Mouse (Mus musculus) embryonic facial prominence, embryonic 14.5 days (tissue): ENCODE results near the gene Gm20388. TPM values are rescaled to one million over a fixed set of nuclear protein-coding genes. Genes with fewer than 3 reads are reported as not detected.
A peak's percentile ranks its signal among the peaks of the same experiment; 100 is the strongest.

Source experiments
- ATAC-seq: fragments of 200-750 bp; cut with Nextera tagmentation; 2 replicates; pipeline ENCODE4 v1.8.0; 2017; ENCODE audit warnings: low read depth, moderate number of reproducible peaks, moderate TSS enrichment
- DNase-seq: peaks from one replicate; pipeline ENCODE4 v3.0.0-alpha.2; 2015; ENCODE audit warnings: low spot score
- H3K27ac ChIP-seq: fragments of 300-500 bp; sonication (generic); replicated peaks from 2 replicates; pipeline ENCODE4 v1.5.1; 2014; ENCODE audit warnings: low read depth, mild to moderate bottlenecking, low read length, moderate library complexity
- H3K27me3 ChIP-seq: fragments of 300-500 bp; sonication (generic); replicated peaks from 2 replicates; pipeline ENCODE4 v1.6.1; 2014; ENCODE audit warnings: low read length; ENCODE audit not compliant: control insufficient read depth, insufficient read depth
- H3K36me3 ChIP-seq: fragments of 300-500 bp; sonication (generic); 2 replicates; pipeline ENCODE4 v1.6.1; 2014; ENCODE audit warnings: low read length, mixed read lengths; ENCODE audit not compliant: control insufficient read depth, insufficient read depth
- H3K4me1 ChIP-seq: fragments of 300-500 bp; sonication (generic); 2 replicates; pipeline ENCODE4 v1.6.1; 2014; ENCODE audit warnings: antibody characterized with exemption, low read length; ENCODE audit not compliant: control insufficient read depth, insufficient read depth
- H3K4me2 ChIP-seq: fragments of 300-500 bp; sonication (generic); 2 replicates; pipeline ENCODE4 v1.6.1; 2014; ENCODE audit warnings: low read depth, mild to moderate bottlenecking, low read length, moderate library complexity, mixed read lengths
- H3K4me3 ChIP-seq: fragments of 300-500 bp; sonication (generic); 2 replicates; pipeline ENCODE4 v1.5.1; 2014; ENCODE audit warnings: low read depth, mild to moderate bottlenecking, low read length
- H3K9ac ChIP-seq: fragments of 300-500 bp; sonication (generic); 2 replicates; pipeline ENCODE4 v1.6.1; 2014; ENCODE audit warnings: low read depth, mild to moderate bottlenecking, low read length, moderate library complexity, mixed read lengths
- H3K9me3 ChIP-seq: fragments of 300-500 bp; sonication (generic); 2 replicates; pipeline ENCODE4 v1.6.1; 2016; ENCODE audit warnings: low read length; ENCODE audit not compliant: control insufficient read depth
- WGBS: fragments of 180-500 bp; shearing (Covaris S2); extraction: QIAGEN DNeasy Blood & Tissue Kit; methylation state at CpG from one replicate; pipeline ENCODE4 v1.1.7; 2014; 5-methylcytosine and 5-hydroxymethylcytosine counted together
- polyA plus RNA-seq: library from polyadenylated mRNA; unstranded; fragments of >200 nt; fragmentation: Nextera tagmentation; extraction: Ambion mirVana; gene quantifications from 2 replicates; pipeline ENCODE4 v1.2.1, GENCODE M21; 2014

Gene Gm20388
- polyA plus RNA-seq, 1 experiment from 2014 or later: not detected

- no peak overlapping the region for H3K4me3 ChIP-seq
- no peak overlapping the region for H3K9ac ChIP-seq
- H3K27ac ChIP-seq: no peak overlapping the region
- H3K27me3 ChIP-seq: no peaks in the 10 kb centered on the region
- ATAC-seq (no peak), DNase-seq (no peak)
- no peaks in the 10 kb centered on the region; the same call in 1 of the 2 replicates for H3K9me3 ChIP-seq
- no peak overlapping the region for H3K4me2 ChIP-seq
- no peaks in the 10 kb centered on the region for H3K36me3 ChIP-seq
- WGBS: 100% methylated on average over 2 of the region's 2 CpGs
- peaks cover 15% of the 10 kb centered on the region for H3K4me1 ChIP-seq
Measured at GRCm38 (mm10) chr8:121419551-121419950, 1508.9 kb downstream of the Gm20388 start.

GRCm38 (mm10) chr8:121421009-121421408 is 1510.4 kb downstream of the Gm20388 start:
- ATAC-seq (peak; percentile 89), DNase-seq (peak; percentile 78)
- Histone ChIP-seq H3K27ac (peak overlapping the region; percentile 54), H3K9ac (no peak overlapping the region), H3K4me1 (peaks cover 15% of the 10 kb centered on the region), H3K27me3 (no peaks in the 10 kb centered on the region), H3K4me2 (no peak overlapping the region), H3K36me3 (no peaks in the 10 kb centered on the region), H3K4me3 (no peak overlapping the region), H3K9me3 (no peaks in the 10 kb centered on the region; the same call in 1 of the 2 replicates)
- WGBS: 44% methylated on average over 5 of the region's 5 CpGs

GRCm38 (mm10) chr8:121424080-121424479 is 1513.4 kb downstream of the Gm20388 start:
- H3K4me3 ChIP-seq: no peak overlapping the region
- no peaks in the 10 kb centered on the region for H3K36me3 ChIP-seq
- H3K9me3 ChIP-seq: no peaks in the 10 kb centered on the region; the same call in 1 of the 2 replicates
- H3K27ac ChIP-seq: no peak overlapping the region
- peaks cover 5% of the 10 kb centered on the region; the same call in 1 of the 2 replicates for H3K4me1 ChIP-seq
- 80% methylated on average over 10 of the region's 10 CpGs for WGBS
- DNase-seq: no peak
- H3K9ac ChIP-seq: no peak overlapping the region
- H3K27me3 ChIP-seq: no peaks in the 10 kb centered on the region
- H3K4me2 ChIP-seq: no peak overlapping the region
- no peak for ATAC-seq

GRCm38 (mm10) chr8:121424600-121424999 is 1514.0 kb downstream of the Gm20388 start:
- Histone ChIP-seq H3K9ac (no peak overlapping the region), H3K27ac (no peak overlapping the region), H3K36me3 (no peaks in the 10 kb centered on the region), H3K4me3 (no peak overlapping the region), H3K4me1 (peaks cover 5% of the 10 kb centered on the region; the same call in 1 of the 2 replicates), H3K4me2 (no peak overlapping the region), H3K27me3 (no peaks in the 10 kb centered on the region), H3K9me3 (no peaks in the 10 kb centered on the region; the same call in 1 of the 2 replicates)
- DNase-seq (no peak), ATAC-seq (no peak)
- WGBS: 79% methylated on average over 14 of the region's 14 CpGs

GRCm38 (mm10) chr8:121431499-121431898 is 1520.9 kb downstream of the Gm20388 start:
- H3K27ac ChIP-seq: peak overlapping the region; percentile 67
- peak; percentile 37 for ATAC-seq

GRCm38 (mm10) chr8:121433466-121433865 is 1522.8 kb downstream of the Gm20388 start:
- H3K4me2 ChIP-seq: peak overlapping the region; percentile 10; the same call in 1 of the 2 replicates
- no peak overlapping the region for H3K9ac ChIP-seq
- peaks cover 23% of the 10 kb centered on the region for H3K4me1 ChIP-seq
- H3K27ac ChIP-seq: peak overlapping the region; percentile 48; the same call in 1 of the 2 replicates
- no peaks in the 10 kb centered on the region for H3K36me3 ChIP-seq
- H3K9me3 ChIP-seq: no peaks in the 10 kb centered on the region
- ATAC-seq (peak; percentile 51; the same call in 1 of the 2 replicates), DNase-seq (peak; percentile 79)
- H3K27me3 ChIP-seq: peaks cover 6% of the 10 kb centered on the region; the same call in 1 of the 2 replicates
- 5% methylated on average over 16 of the region's 17 CpGs for WGBS
- no peak overlapping the region for H3K4me3 ChIP-seq

More at GRCm38 (mm10) chr8:121431499-121431898, 1520.9 kb downstream of the Gm20388 start:
- H3K4me2 ChIP-seq: no peak overlapping the region
- peaks cover 22% of the 10 kb centered on the region for H3K4me1 ChIP-seq
- WGBS: 63% methylated on average over 7 of the region's 8 CpGs
- no peaks in the 10 kb centered on the region for H3K9me3 ChIP-seq
- no peak overlapping the region for H3K9ac ChIP-seq
- H3K27me3 ChIP-seq: peaks cover 6% of the 10 kb centered on the region; the same call in 1 of the 2 replicates
- H3K36me3 ChIP-seq: no peaks in the 10 kb centered on the region
- DNase-seq: peak; percentile 65
- H3K4me3 ChIP-seq: no peak overlapping the region

- H3K4me3 ChIP-seq: 0 out of 2 replicates have a peak overlapping the region, but pooled peaks have one; percentile 0
- peaks cover 6% of the 10 kb centered on the region; the same call in 1 of the 2 replicates for H3K27me3 ChIP-seq
- ATAC-seq (no peak), DNase-seq (peak; percentile 72)
- no peaks in the 10 kb centered on the region for H3K36me3 ChIP-seq
- H3K27ac ChIP-seq: peak overlapping the region; percentile 39; the same call in 1 of the 2 replicates
- no peaks in the 10 kb centered on the region for H3K9me3 ChIP-seq
- H3K4me1 ChIP-seq: peaks cover 22% of the 10 kb centered on the region; the same call in 1 of the 2 replicates
- H3K4me2 ChIP-seq: 0 out of 2 replicates have a peak overlapping the region, but pooled peaks have one; percentile 9
- 35% methylated on average over 5 of the region's 5 CpGs for WGBS
- H3K9ac ChIP-seq: no peak overlapping the region
Measured at GRCm38 (mm10) chr8:121436656-121437055, 1526.0 kb downstream of the Gm20388 start.

- no peaks in the 10 kb centered on the region for H3K9me3 ChIP-seq
- H3K27ac ChIP-seq: no peak overlapping the region
- no peak overlapping the region for H3K4me3 ChIP-seq
- WGBS: 69% methylated on average over 5 of the region's 6 CpGs
- peaks cover 6% of the 10 kb centered on the region; the same call in 1 of the 2 replicates for H3K27me3 ChIP-seq
- no peak overlapping the region for H3K9ac ChIP-seq
- H3K4me2 ChIP-seq: no peak overlapping the region
- peaks cover 21% of the 10 kb centered on the region; the same call in 1 of the 2 replicates for H3K4me1 ChIP-seq
- ATAC-seq (no peak), DNase-seq (no peak)
- H3K36me3 ChIP-seq: no peaks in the 10 kb centered on the region
Measured at GRCm38 (mm10) chr8:121437506-121437905, 1526.9 kb downstream of the Gm20388 start.

GRCm38 (mm10) chr8:121438111-121438510 is 1527.5 kb downstream of the Gm20388 start:
- Histone ChIP-seq H3K4me1 (peaks cover 16% of the 10 kb centered on the region; the same call in 1 of the 2 replicates), H3K27ac (no peak overlapping the region), H3K4me3 (no peak overlapping the region), H3K4me2 (no peak overlapping the region), H3K27me3 (peaks cover 1% of the 10 kb centered on the region; the same call in 1 of the 2 replicates), H3K9me3 (no peaks in the 10 kb centered on the region), H3K9ac (no peak overlapping the region), H3K36me3 (no peaks in the 10 kb centered on the region)
- 44% methylated on average over 6 of the region's 6 CpGs for WGBS
- DNase-seq (no peak), ATAC-seq (no peak; the same call in 1 of the 2 replicates)
